Mouse (Mus musculus) erythroblast, embryonic 14.5 days (primary cell): ENCODE data around the gene Ubtf. TPM values are rescaled to one million over a fixed set of nuclear protein-coding genes. Genes with fewer than 3 reads are reported as not detected.

ENCODE experiments used
- H3K27me3 ChIP-seq: 2 replicates; pipeline ENCODE4 v1.6.1; 2012; ENCODE audit warnings: inconsistent platforms; ENCODE audit not compliant: control insufficient read depth
- H3K36me3 ChIP-seq: 2 replicates; pipeline ENCODE4 v1.6.1; 2012; ENCODE audit warnings: mild to moderate bottlenecking, inconsistent platforms; ENCODE audit not compliant: control insufficient read depth
- H3K4me1 ChIP-seq: 2 replicates; pipeline ENCODE4 v1.6.1; 2012; ENCODE audit warnings: inconsistent platforms; ENCODE audit not compliant: control insufficient read depth
- H3K4me3 ChIP-seq: replicated peaks from 2 replicates; pipeline ENCODE3; 2012; ENCODE audit warnings: moderate library complexity, mild to moderate bottlenecking, inconsistent platforms
- H3K9me3 ChIP-seq: 2 replicates; pipeline ENCODE4 v1.6.1; 2012; ENCODE audit warnings: low read length, inconsistent platforms, mixed read lengths; ENCODE audit not compliant: control insufficient read depth
- GATA1 ChIP-seq: IDR thresholded peaks from 2 replicates; pipeline ENCODE4 v1.6.1; 2012; ENCODE audit warnings: low read length, inconsistent platforms, mixed read lengths
- TAL1 ChIP-seq: IDR thresholded peaks from 3 replicates; pipeline ENCODE4 v1.6.1; 2012; ENCODE audit warnings: low read length, inconsistent platforms, mixed read lengths
- polyA plus RNA-seq: library from polyadenylated mRNA; stranded (reverse); fragments of >175 nt; gene quantifications from 2 replicates; pipeline ENCODE4 v1.2.3, GENCODE M21; 2012

The Ubtf gene
- polyA plus RNA-seq, 1 experiment = 12.3 TPM

DNA sequence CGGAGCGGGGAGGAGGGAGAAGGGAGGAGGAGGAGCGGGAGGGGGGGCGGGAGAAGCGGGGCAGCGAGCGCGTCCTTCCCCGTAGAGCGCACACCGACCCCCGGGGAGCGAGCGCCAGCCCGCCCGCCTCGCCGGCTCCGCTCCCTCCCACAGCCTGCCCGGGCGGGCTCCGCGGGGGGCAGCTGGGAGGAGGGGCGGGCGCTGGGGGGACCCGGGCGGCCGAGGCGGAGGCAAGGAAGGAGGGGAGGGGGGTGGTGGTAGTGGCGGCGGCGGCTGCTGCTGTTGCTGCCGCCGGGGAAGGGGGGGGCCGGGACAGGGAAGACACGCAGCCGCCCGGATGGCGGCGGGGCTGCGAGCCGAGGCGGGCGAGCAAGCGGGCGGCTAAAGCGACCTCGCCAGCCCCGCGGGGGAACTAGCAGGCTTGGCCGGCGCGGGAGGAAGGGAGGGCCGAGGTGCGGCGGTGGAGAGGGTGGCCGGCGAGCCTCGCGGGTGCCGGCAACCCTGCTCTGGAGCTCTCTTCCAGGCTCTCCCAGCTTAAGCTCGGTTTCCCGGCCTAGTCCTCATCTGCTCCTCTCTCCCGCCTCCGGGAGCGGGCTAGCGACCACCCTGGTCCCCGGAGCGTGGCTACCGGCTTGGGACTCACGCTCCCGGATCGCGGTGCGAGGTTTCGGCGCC is 1.5 kb downstream of the Ubtf start:
- Histone ChIP-seq H3K9me3 (no peaks in the 10 kb centered on the region), H3K4me3 (peak overlapping the region; percentile 99), H3K4me1 (peaks cover 48% of the 10 kb centered on the region), H3K27me3 (peaks cover 23% of the 10 kb centered on the region), H3K36me3 (peaks cover 37% of the 10 kb centered on the region)
- TF ChIP-seq GATA1 = no peak
- TF ChIP-seq TAL1 = no peak

DNA sequence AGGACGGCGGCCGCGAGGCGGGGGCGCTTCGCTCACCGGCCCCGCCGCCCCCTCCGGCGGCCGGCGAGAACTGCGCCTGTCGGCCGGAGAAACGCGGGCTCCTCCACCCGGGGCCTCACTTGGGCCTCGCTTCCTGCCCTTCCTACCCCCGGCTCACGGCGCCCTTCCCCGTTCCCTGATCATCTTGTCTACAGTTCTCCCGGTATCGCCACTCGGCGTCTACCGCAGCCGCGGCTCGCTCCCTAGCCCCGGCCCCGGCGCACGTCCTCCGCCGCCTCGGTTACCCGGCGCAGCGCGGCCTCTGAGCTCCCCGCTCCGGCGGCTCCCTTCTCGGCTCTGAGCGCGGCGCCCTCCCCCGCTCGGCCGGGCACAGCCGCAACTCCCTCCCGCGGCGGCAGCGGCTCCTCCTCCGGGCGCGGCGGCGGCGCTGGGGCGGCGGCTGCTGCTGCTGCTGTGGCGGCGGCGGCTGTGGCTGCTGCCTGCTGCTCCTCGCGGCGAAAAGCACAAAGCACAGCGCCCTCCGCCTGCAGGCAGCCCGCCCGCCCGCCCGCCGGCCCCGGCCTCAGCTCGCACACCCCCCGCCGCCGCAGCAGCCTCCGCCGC is 2.1 kb downstream of the Ubtf start:
- Histone ChIP-seq H3K36me3 (peaks cover 44% of the 10 kb centered on the region), H3K4me3 (peak overlapping the region; percentile 99), H3K9me3 (no peaks in the 10 kb centered on the region), H3K27me3 (peaks cover 19% of the 10 kb centered on the region), H3K4me1 (peaks cover 54% of the 10 kb centered on the region)
- no peak for TF ChIP-seq TAL1
- no peak for TF ChIP-seq GATA1

DNA sequence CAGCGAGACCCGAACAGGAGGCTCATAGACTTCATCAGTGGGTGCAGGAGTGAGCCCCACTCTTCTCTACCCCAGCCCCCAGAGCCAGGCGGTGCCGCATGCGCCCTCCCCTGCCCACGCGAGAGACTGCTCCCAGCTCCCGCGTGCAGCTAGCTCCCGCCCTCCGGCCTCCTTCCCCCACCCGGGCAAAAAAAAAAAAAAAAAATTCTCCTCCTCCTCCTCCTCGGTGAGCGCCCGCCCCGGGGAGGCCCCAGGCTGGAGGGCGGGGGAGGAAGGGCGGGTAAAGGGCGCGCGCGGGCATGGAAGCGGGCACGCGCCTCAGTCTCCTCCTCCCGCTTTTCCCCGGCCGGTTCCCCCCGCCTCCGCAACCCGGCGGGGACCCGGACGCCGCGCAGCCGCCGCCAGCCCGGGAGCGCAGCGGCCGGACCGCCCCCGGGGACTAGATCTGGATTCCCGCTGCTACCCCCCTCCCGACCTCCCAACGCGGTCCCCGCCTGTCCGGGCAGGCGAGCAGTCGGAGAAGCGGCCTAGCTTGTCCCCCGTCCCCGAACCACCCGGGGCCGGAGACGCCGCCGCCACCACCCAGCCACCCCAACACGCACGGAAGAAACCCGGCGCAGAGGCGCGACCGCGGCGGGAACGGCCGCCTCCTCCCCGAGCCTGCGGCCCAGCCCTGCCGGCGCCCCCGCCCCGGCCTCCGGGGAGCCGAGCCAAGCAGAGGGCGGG is 2.8 kb downstream of the Ubtf start:
- no peak for TF ChIP-seq GATA1
- Histone ChIP-seq H3K36me3 (peaks cover 50% of the 10 kb centered on the region), H3K4me1 (peaks cover 58% of the 10 kb centered on the region), H3K9me3 (no peaks in the 10 kb centered on the region), H3K4me3 (peak overlapping the region; percentile 99), H3K27me3 (peaks cover 13% of the 10 kb centered on the region)

DNA sequence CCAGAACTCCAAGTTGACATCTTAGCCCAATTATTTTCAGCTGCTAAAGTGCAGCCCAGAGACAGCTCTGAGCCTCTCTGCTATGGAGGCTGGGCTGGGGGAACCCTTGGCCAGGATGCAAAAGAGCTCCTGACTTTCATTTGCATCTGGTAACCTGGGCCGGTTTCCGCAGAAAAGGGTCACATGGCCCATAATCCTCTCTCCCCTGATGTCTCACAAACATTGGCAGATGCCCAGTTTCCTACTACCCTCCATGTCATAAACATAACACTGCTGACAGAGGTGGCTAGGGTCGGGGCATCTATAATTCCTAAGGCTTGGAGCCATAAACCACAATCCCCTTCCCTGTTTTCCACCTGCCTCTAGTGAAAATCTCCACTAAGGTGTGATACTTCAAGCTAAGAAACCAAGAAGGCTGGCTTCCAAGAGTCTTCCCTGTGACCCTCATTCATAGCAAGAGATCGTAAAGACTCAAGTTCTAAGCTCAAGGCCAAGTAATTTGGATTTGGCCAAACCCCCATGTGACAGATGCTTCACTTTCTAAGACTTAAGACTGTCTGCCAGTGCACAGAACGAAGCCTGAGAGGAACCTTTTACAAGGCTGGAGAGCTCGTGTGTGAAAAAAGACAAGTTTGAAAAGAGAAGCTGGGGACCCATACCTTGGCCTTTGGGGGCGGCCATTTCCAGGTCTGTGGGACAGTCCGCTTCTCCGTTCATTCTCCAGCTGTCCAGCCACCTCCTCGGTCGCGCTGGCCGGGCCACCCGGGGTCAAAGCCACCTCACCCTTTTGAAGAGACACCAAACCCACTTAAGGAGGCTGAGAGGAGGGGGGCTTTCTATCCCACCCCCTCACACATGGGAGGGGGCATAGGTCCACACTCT is 3.6 kb downstream of the Ubtf start:
- peaks cover 65% of the 10 kb centered on the region for H3K4me1 ChIP-seq
- peaks cover 58% of the 10 kb centered on the region for H3K36me3 ChIP-seq
- TF ChIP-seq GATA1 = no peak
- TF ChIP-seq TAL1 = no peak
- peak overlapping the region; percentile 99 for H3K4me3 ChIP-seq
- no peaks in the 10 kb centered on the region for H3K9me3 ChIP-seq
- peaks cover 5% of the 10 kb centered on the region for H3K27me3 ChIP-seq

DNA sequence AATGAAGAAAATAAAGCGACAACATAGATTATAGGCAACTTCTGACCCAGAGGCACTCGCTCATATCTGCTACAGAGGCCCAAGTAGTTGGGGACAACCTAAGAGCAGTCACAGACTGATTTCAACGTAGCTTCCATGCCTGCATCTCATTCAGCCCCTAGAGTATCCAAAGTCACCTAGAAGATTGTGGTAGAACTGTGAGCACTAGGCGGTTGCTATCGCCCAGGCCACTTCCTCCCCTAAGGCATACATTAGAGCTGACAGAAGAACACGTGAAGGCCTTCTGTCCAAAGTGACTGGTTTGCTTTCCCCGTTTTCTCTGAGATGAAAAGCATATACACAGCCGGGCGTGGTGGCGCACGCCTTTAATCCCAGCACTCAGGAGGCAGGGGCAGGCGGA is 5.2 kb downstream of the Ubtf start:
- H3K36me3 ChIP-seq = peaks cover 74% of the 10 kb centered on the region
- no peaks in the 10 kb centered on the region for H3K27me3 ChIP-seq
- no peaks in the 10 kb centered on the region for H3K9me3 ChIP-seq
- H3K4me1 ChIP-seq = peaks cover 66% of the 10 kb centered on the region
- H3K4me3 ChIP-seq = no peak overlapping the region
- TF ChIP-seq TAL1 = no peak
- no peak for TF ChIP-seq GATA1

DNA sequence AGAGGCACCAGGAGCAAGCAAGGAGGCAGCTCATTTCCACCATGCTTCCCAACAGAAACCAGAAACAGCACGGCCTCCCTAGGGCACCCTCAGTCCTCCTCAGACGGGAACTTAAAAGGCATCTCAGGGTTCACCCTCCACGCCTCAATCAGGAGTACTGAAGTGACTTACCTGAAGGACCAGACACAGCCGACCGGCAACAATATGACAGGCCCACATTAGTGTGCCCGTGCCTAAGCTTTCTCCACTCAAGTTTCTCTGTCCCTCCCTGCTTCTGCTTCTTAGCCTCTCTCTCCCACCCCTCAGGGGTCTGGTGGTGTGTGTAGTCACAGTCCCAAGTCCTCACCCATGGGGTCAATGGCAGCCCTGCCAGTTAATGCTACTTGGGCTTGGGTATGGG is 7.0 kb downstream of the Ubtf start:
- peaks cover 80% of the 10 kb centered on the region for H3K4me1 ChIP-seq
- no peak overlapping the region for H3K4me3 ChIP-seq
- no peaks in the 10 kb centered on the region for H3K9me3 ChIP-seq
- peaks cover 89% of the 10 kb centered on the region for H3K36me3 ChIP-seq
- TF ChIP-seq GATA1 (no peak), TAL1 (no peak)
- no peaks in the 10 kb centered on the region for H3K27me3 ChIP-seq

DNA sequence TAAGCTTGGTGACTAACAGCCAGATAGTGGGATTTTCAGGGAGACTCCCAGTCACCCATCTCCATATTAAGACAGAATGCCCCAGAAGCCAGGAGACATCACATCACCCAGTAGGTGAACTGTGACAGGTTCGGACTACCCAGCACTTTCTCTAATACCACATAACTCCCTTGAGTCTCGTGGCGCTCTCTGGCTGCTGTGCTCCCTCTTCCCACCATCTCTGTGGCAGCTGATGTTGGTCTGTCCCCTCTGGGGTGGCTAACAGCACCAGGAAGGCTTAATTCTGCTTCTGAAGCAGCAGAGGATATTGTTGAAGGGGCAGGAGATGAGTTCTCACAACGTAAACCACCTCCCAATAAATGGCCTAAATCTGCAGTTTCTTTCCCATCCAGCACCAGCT is 7.6 kb downstream of the Ubtf start:
- Histone ChIP-seq H3K4me1 (peaks cover 81% of the 10 kb centered on the region), H3K36me3 (peaks cover 95% of the 10 kb centered on the region)

DNA sequence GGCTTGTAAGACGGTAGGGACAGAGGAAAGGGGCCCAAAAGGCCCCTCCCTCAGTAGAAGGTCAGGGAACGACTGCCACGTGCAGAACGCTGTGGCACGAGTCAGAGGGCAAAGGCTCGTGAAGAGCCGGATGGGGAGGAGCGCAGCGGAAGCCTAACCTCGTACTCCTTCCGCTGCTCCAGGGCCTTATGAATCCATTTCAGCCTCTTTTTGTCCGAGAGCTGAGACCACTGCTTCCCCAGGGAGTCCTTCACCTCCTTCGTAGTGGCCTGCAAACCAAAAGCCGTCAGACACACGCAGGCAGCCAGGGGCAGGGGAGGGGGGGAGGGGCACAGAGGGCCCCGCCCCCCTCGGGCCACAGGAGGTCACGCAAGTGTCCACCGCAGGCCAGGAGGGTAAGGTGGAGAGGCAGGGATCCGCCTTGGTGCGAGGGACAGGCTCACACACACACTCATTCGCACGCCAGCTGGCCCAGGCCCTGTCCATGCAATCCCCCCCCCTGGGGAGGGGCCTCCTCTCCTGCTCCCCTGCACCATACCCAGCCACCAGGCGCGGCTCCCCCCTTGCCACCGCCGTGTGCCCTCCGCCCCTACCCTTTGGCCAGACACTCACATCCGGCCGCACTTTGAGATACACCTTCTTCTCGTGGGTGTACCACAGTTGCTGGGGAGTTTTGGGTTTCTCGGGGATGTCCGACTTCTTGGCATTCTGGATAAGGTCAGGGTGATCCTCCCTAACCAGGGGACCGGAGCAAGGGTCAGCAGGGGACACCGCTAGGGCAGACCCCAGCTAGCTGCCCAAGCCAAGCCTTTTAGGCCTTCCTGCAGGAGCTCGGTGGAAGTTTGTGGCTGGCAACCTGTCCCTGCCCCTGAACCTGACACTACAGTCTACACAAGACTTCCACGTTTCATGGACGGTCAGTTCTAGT is 8.5 kb downstream of the Ubtf start:
- Histone ChIP-seq H3K4me1 (peaks cover 78% of the 10 kb centered on the region), H3K36me3 (peaks cover 100% of the 10 kb centered on the region), H3K27me3 (no peaks in the 10 kb centered on the region), H3K9me3 (no peaks in the 10 kb centered on the region), H3K4me3 (peak overlapping the region; percentile 59)
- TF ChIP-seq TAL1 (no peak), GATA1 (no peak)

More for the DNA sequence above, 7.6 kb downstream of the Ubtf start:
- no peaks in the 10 kb centered on the region for H3K9me3 ChIP-seq
- no peak overlapping the region for H3K4me3 ChIP-seq
- TF ChIP-seq TAL1 = no peak
- no peak for TF ChIP-seq GATA1
- H3K27me3 ChIP-seq = no peaks in the 10 kb centered on the region
